Mouse (Mus musculus) neural tube, embryonic 11.5 days (tissue): Measurements from ENCODE around the gene Dbh. TPM values are rescaled to one million over a fixed set of nuclear protein-coding genes. Genes with fewer than 3 reads are reported as not detected.

ENCODE experiments used
- ATAC-seq: fragments of 200-750 bp; cut with Nextera tagmentation; 2 replicates; pipeline ENCODE4 v1.8.0; 2017; ENCODE audit warnings: moderate number of reproducible peaks, mild to moderate bottlenecking, moderate TSS enrichment, moderate library complexity; ENCODE audit not compliant: insufficient read depth, low FRiP score, low TSS enrichment
- DNase-seq: peaks from one replicate; pipeline ENCODE4 v3.0.0-alpha.2; 2015; ENCODE audit warnings: low spot score
- H3K27ac ChIP-seq: fragments of 300-500 bp; sonication (generic); 2 replicates; pipeline ENCODE4 v1.5.1; 2014; ENCODE audit warnings: low read depth, mild to moderate bottlenecking, low read length
- H3K27me3 ChIP-seq: fragments of 300-500 bp; sonication (generic); 2 replicates; pipeline ENCODE4 v1.6.1; 2014; ENCODE audit warnings: mild to moderate bottlenecking, low read length, mixed read lengths; ENCODE audit not compliant: control insufficient read depth, insufficient read depth
- H3K36me3 ChIP-seq: fragments of 300-500 bp; sonication (generic); 2 replicates; pipeline ENCODE4 v1.6.1; 2014; ENCODE audit warnings: mild to moderate bottlenecking, low read length, moderate library complexity, mixed read lengths; ENCODE audit not compliant: control insufficient read depth, insufficient read depth
- H3K4me1 ChIP-seq: fragments of 300-500 bp; sonication (generic); 2 replicates; pipeline ENCODE4 v1.6.1; 2014; ENCODE audit warnings: low read length, mixed read lengths; ENCODE audit not compliant: control insufficient read depth, insufficient read depth
- H3K4me2 ChIP-seq: fragments of 300-500 bp; sonication (generic); 2 replicates; pipeline ENCODE4 v1.6.1; 2014; ENCODE audit warnings: low read depth, mild to moderate bottlenecking, moderate library complexity
- H3K4me3 ChIP-seq: fragments of 300-500 bp; sonication (generic); 2 replicates; pipeline ENCODE4 v1.5.1; 2014; ENCODE audit warnings: low read depth, low read length
- H3K9ac ChIP-seq: fragments of 300-500 bp; sonication (generic); 2 replicates; pipeline ENCODE4 v1.6.1; 2014; ENCODE audit warnings: mild to moderate bottlenecking, low read length
- H3K9me3 ChIP-seq: fragments of 300-500 bp; sonication (generic); 2 replicates; pipeline ENCODE4 v1.6.1; 2016; ENCODE audit warnings: low read length; ENCODE audit not compliant: control insufficient read depth
- WGBS: fragments of 180-500 bp; shearing (Covaris S2); extraction: QIAGEN DNeasy Blood & Tissue Kit; methylation state at CpG from one replicate; pipeline ENCODE4 v1.1.7; 2014; 5-methylcytosine and 5-hydroxymethylcytosine counted together
- polyA plus RNA-seq: library from polyadenylated mRNA; unstranded; fragments of >200 nt; fragmentation: Nextera tagmentation; extraction: Ambion mirVana; gene quantifications from 2 replicates; pipeline ENCODE4 v1.2.1, GENCODE M21; 2014

Gene Dbh
- polyA plus RNA-seq, 1 experiment from 2014 or later, result 1.6 TPM

GRCm38 (mm10) chr2:27128990-27129389, 36.0 kb upstream of the Dbh start:
- no peaks in the 10 kb centered on the region for H3K27me3 ChIP-seq
- no peaks in the 10 kb centered on the region for H3K4me1 ChIP-seq
- no peak overlapping the region for H3K9ac ChIP-seq
- ATAC-seq (no peak), DNase-seq (no peak)
- H3K27ac ChIP-seq, result no peak overlapping the region
- H3K4me2 ChIP-seq, result no peak overlapping the region
- H3K9me3 ChIP-seq, result no peaks in the 10 kb centered on the region
- WGBS, result 71% methylated on average over 3 of the region's 3 CpGs
- no peaks in the 10 kb centered on the region for H3K36me3 ChIP-seq
- no peak overlapping the region for H3K4me3 ChIP-seq

GRCm38 (mm10) chr2:27135935-27136334, 29.1 kb upstream of the Dbh start:
- DNase-seq (no peak), ATAC-seq (no peak)
- Histone ChIP-seq H3K36me3 (no peaks in the 10 kb centered on the region), H3K4me1 (no peaks in the 10 kb centered on the region), H3K27ac (no peak overlapping the region), H3K4me3 (no peak overlapping the region), H3K27me3 (no peaks in the 10 kb centered on the region), H3K9me3 (no peaks in the 10 kb centered on the region), H3K4me2 (no peak overlapping the region), H3K9ac (no peak overlapping the region)
- WGBS, result 83% methylated on average over 5 of the region's 5 CpGs

GRCm38 (mm10) chr2:27136336-27136735, 28.7 kb upstream of the Dbh start:
- no peak overlapping the region for H3K9ac ChIP-seq
- 77% methylated on average over 3 of the region's 3 CpGs for WGBS
- H3K36me3 ChIP-seq, result no peaks in the 10 kb centered on the region
- no peaks in the 10 kb centered on the region for H3K9me3 ChIP-seq
- H3K4me1 ChIP-seq, result no peaks in the 10 kb centered on the region
- H3K27me3 ChIP-seq, result 0 out of 2 replicates have a peak, but pooled peaks cover 4% of the 10 kb centered on the region
- no peak overlapping the region for H3K4me2 ChIP-seq
- no peak overlapping the region for H3K4me3 ChIP-seq
- DNase-seq, result no peak
- no peak for ATAC-seq
- H3K27ac ChIP-seq, result no peak overlapping the region

GRCm38 (mm10) chr2:27136789-27137188, 28.2 kb upstream of the Dbh start:
- H3K27me3 ChIP-seq, result peaks cover 8% of the 10 kb centered on the region
- no peaks in the 10 kb centered on the region for H3K9me3 ChIP-seq
- no peak overlapping the region for H3K4me2 ChIP-seq
- ATAC-seq (no peak), DNase-seq (no peak)
- 79% methylated on average over 1 of the region's 1 CpGs for WGBS
- no peak overlapping the region for H3K4me3 ChIP-seq
- H3K4me1 ChIP-seq, result no peaks in the 10 kb centered on the region
- H3K36me3 ChIP-seq, result no peaks in the 10 kb centered on the region
- H3K27ac ChIP-seq, result no peak overlapping the region
- H3K9ac ChIP-seq, result no peak overlapping the region

GRCm38 (mm10) chr2:27138356-27138755, 26.7 kb upstream of the Dbh start:
- no peak overlapping the region for H3K27ac ChIP-seq
- no peaks in the 10 kb centered on the region for H3K36me3 ChIP-seq
- no peak overlapping the region for H3K9ac ChIP-seq
- no peak overlapping the region for H3K4me3 ChIP-seq
- DNase-seq, result no peak
- H3K27me3 ChIP-seq, result peaks cover 16% of the 10 kb centered on the region
- no peak for ATAC-seq
- WGBS, result 66% methylated on average over 4 of the region's 4 CpGs
- no peak overlapping the region for H3K4me2 ChIP-seq
- peaks cover 3% of the 10 kb centered on the region; the same call in 1 of the 2 replicates for H3K4me1 ChIP-seq
- H3K9me3 ChIP-seq, result no peaks in the 10 kb centered on the region

GRCm38 (mm10) chr2:27141950-27142693, 22.9 kb upstream of the Dbh start, which contains the start of gene Fam163b:
Gene Fam163b, minus strand, starts transcription at chr2:27142491.
- ATAC-seq (no peak), DNase-seq (peak; percentile 78)
- Histone ChIP-seq H3K27ac (no peak within 1 kb of the TSS), H3K9me3 (no peaks in the 10 kb centered on the region), H3K4me1 (peaks cover 3% of the 10 kb centered on the region; the same call in 1 of the 2 replicates), H3K4me3 (peak within 1 kb of the TSS; percentile 33), H3K4me2 (peak within 1 kb of the TSS; percentile 83), H3K9ac (peak within 1 kb of the TSS; percentile 32; the same call in 1 of the 2 replicates), H3K27me3 (peaks cover 16% of the 10 kb centered on the region), H3K36me3 (no peaks in the 10 kb centered on the region)
- 2% methylated on average over 51 of the region's 62 CpGs for WGBS

- H3K27ac ChIP-seq, result no peak overlapping the region
- WGBS, result 87% methylated on average over 2 of the region's 2 CpGs
These were observed 20.1 kb upstream of the Dbh start for GRCm38 (mm10) chr2:27144957-27145356.

GRCm38 (mm10) chr2:27146840-27147239, 18.2 kb upstream of the Dbh start:
- Histone ChIP-seq H3K27me3 (peaks cover 7% of the 10 kb centered on the region; the same call in 1 of the 2 replicates), H3K27ac (no peak overlapping the region), H3K4me1 (peaks cover 5% of the 10 kb centered on the region; the same call in 1 of the 2 replicates), H3K4me3 (no peak overlapping the region), H3K36me3 (no peaks in the 10 kb centered on the region), H3K9ac (no peak overlapping the region), H3K4me2 (no peak overlapping the region), H3K9me3 (no peaks in the 10 kb centered on the region)
- ATAC-seq, result no peak
- 73% methylated on average over 6 of the region's 6 CpGs for WGBS
- no peak for DNase-seq

More at GRCm38 (mm10) chr2:27144957-27145356, 20.1 kb upstream of the Dbh start:
- Histone ChIP-seq H3K4me2 (no peak overlapping the region), H3K4me3 (no peak overlapping the region), H3K27me3 (peaks cover 16% of the 10 kb centered on the region), H3K4me1 (peaks cover 5% of the 10 kb centered on the region; the same call in 1 of the 2 replicates), H3K36me3 (no peaks in the 10 kb centered on the region), H3K9ac (no peak overlapping the region), H3K9me3 (no peaks in the 10 kb centered on the region)
- DNase-seq (no peak), ATAC-seq (no peak)

GRCm38 (mm10) chr2:27149457-27149856, 15.6 kb upstream of the Dbh start:
- WGBS, result 9% methylated on average over 2 of the region's 2 CpGs
- Histone ChIP-seq H3K9me3 (no peaks in the 10 kb centered on the region), H3K9ac (no peak overlapping the region), H3K27me3 (no peaks in the 10 kb centered on the region), H3K4me3 (no peak overlapping the region), H3K4me2 (no peak overlapping the region), H3K27ac (no peak overlapping the region), H3K4me1 (0 out of 2 replicates have a peak, but pooled peaks cover 2% of the 10 kb centered on the region), H3K36me3 (no peaks in the 10 kb centered on the region)
- DNase-seq (no peak), ATAC-seq (no peak)
